Mouse (Mus musculus): ENCODE results near the gene Creg2. TPM values are rescaled to one million over a fixed set of nuclear protein-coding genes. Genes with fewer than 3 reads are reported as not detected.
"Not testable (repeated sequence)": the region's sequence is repeated elsewhere in the genome, so short reads cannot be mapped to it uniquely, and the experiment has no call there.

Gene Creg2
- polyA plus RNA-seq, 1 experiment from 2014 or later: not detected

- H3K9ac ChIP-seq: no peak overlapping the region
- H3K27me3 ChIP-seq (replicated peaks): 0 out of 2 replicates have a peak, but pooled peaks cover 4% of the 10 kb centered on the region
- WGBS: 21% methylated on average over 1 of the region's 1 CpGs
- no peaks in the 10 kb centered on the region for H3K9me3 ChIP-seq
- ATAC-seq (ENCODE audit: extremely low read depth, insufficient number of reproducible peaks, low FRiP score, low TSS enrichment): no peak
- H3K27ac ChIP-seq (replicated peaks): no peak overlapping the region
- no peak overlapping the region for H3K4me3 ChIP-seq
- H3K4me1 ChIP-seq: no peaks in the 10 kb centered on the region
- no peak overlapping the region for H3K4me2 ChIP-seq
- H3K36me3 ChIP-seq: no peaks in the 10 kb centered on the region
Measured at GRCm38 (mm10) chr1:39623729-39624128, 27.5 kb downstream of the Creg2 start.

- Histone ChIP-seq H3K27ac (replicated peaks) (no peak overlapping the region), H3K4me2 (no peak overlapping the region), H3K9ac (no peak overlapping the region), H3K4me1 (no peaks in the 10 kb centered on the region), H3K9me3 (no peaks in the 10 kb centered on the region), H3K27me3 (replicated peaks) (0 out of 2 replicates have a peak, but pooled peaks cover 4% of the 10 kb centered on the region), H3K4me3 (no peak overlapping the region), H3K36me3 (no peaks in the 10 kb centered on the region)
- 83% methylated on average over 5 of the region's 5 CpGs for WGBS
- ATAC-seq (ENCODE audit: extremely low read depth, insufficient number of reproducible peaks, low FRiP score, low TSS enrichment): no peak
Measured at GRCm38 (mm10) chr1:39623106-39623505, 28.2 kb downstream of the Creg2 start.

- no peak overlapping the region for H3K9ac ChIP-seq
- H3K4me3 ChIP-seq: no peak overlapping the region
- no peak overlapping the region for H3K27ac ChIP-seq (replicated peaks)
- WGBS: 51% methylated on average over 8 of the region's 8 CpGs
- no peaks in the 10 kb centered on the region for H3K36me3 ChIP-seq
- peaks cover 7% of the 10 kb centered on the region for H3K4me1 ChIP-seq
- no peak for ATAC-seq (ENCODE audit: extremely low read depth, insufficient number of reproducible peaks, low FRiP score, low TSS enrichment)
- H3K4me2 ChIP-seq: no peak overlapping the region
- no peaks in the 10 kb centered on the region for H3K27me3 ChIP-seq (replicated peaks)
- no peaks in the 10 kb centered on the region for H3K9me3 ChIP-seq
Measured at GRCm38 (mm10) chr1:39618524-39618923, 32.8 kb downstream of the Creg2 start.

- Histone ChIP-seq H3K4me3 (no peak overlapping the region), H3K4me2 (no peak overlapping the region), H3K9me3 (no peaks in the 10 kb centered on the region), H3K36me3 (no peaks in the 10 kb centered on the region), H3K9ac (no peak overlapping the region), H3K27me3 (replicated peaks) (no peaks in the 10 kb centered on the region), H3K4me1 (peaks cover 7% of the 10 kb centered on the region), H3K27ac (replicated peaks) (no peak overlapping the region)
- 65% methylated on average over 6 of the region's 6 CpGs for WGBS
- ATAC-seq (ENCODE audit: extremely low read depth, insufficient number of reproducible peaks, low FRiP score, low TSS enrichment): no peak
Measured at GRCm38 (mm10) chr1:39615526-39615925, 35.7 kb downstream of the Creg2 start.

- H3K9ac ChIP-seq: no peak overlapping the region
- H3K4me1 ChIP-seq: peaks cover 7% of the 10 kb centered on the region
- no peaks in the 10 kb centered on the region for H3K27me3 ChIP-seq (replicated peaks)
- WGBS: 12% methylated on average over 11 of the region's 11 CpGs
- no peak overlapping the region for H3K4me3 ChIP-seq
- no peaks in the 10 kb centered on the region for H3K36me3 ChIP-seq
- no peaks in the 10 kb centered on the region for H3K9me3 ChIP-seq
- H3K27ac ChIP-seq (replicated peaks): no peak overlapping the region
- no peak for ATAC-seq (ENCODE audit: extremely low read depth, insufficient number of reproducible peaks, low FRiP score, low TSS enrichment)
- peak overlapping the region; percentile 49 for H3K4me2 ChIP-seq
Measured at GRCm38 (mm10) chr1:39614462-39615279, 36.6 kb downstream of the Creg2 start.

- no peak for ATAC-seq (ENCODE audit: extremely low read depth, insufficient number of reproducible peaks, low FRiP score, low TSS enrichment)
- no peak overlapping the region for H3K27ac ChIP-seq (replicated peaks)
- 82% methylated on average over 3 of the region's 3 CpGs for WGBS
- no peaks in the 10 kb centered on the region for H3K36me3 ChIP-seq
- H3K4me2 ChIP-seq: no peak overlapping the region
- H3K9ac ChIP-seq: no peak overlapping the region
- no peaks in the 10 kb centered on the region for H3K9me3 ChIP-seq
- H3K4me3 ChIP-seq: no peak overlapping the region
- no peaks in the 10 kb centered on the region for H3K27me3 ChIP-seq (replicated peaks)
- peaks cover 21% of the 10 kb centered on the region for H3K4me1 ChIP-seq
Measured at GRCm38 (mm10) chr1:39613061-39613460, 38.2 kb downstream of the Creg2 start.

- H3K27ac ChIP-seq (replicated peaks): no peak overlapping the region
- WGBS: 73% methylated on average over 5 of the region's 5 CpGs
- H3K9ac ChIP-seq: no peak overlapping the region
Measured at GRCm38 (mm10) chr1:39612491-39612890, 38.8 kb downstream of the Creg2 start.

GRCm38 (mm10) chr1:39608534-39608933 lies 42.7 kb downstream of the Creg2 start:
- Histone ChIP-seq H3K27ac (replicated peaks) (no peak overlapping the region), H3K4me2 (no peak overlapping the region), H3K4me3 (no peak overlapping the region), H3K36me3 (no peaks in the 10 kb centered on the region), H3K27me3 (replicated peaks) (no peaks in the 10 kb centered on the region), H3K9me3 (no peaks in the 10 kb centered on the region), H3K9ac (no peak overlapping the region), H3K4me1 (peaks cover 35% of the 10 kb centered on the region)
- WGBS: 42% methylated on average over 8 of the region's 8 CpGs
- ATAC-seq (ENCODE audit: extremely low read depth, insufficient number of reproducible peaks, low FRiP score, low TSS enrichment): no peak

More at GRCm38 (mm10) chr1:39612491-39612890, 38.8 kb downstream of the Creg2 start:
- no peak for ATAC-seq (ENCODE audit: extremely low read depth, insufficient number of reproducible peaks, low FRiP score, low TSS enrichment)
- Histone ChIP-seq H3K4me3 (no peak overlapping the region), H3K36me3 (no peaks in the 10 kb centered on the region), H3K27me3 (replicated peaks) (no peaks in the 10 kb centered on the region), H3K4me1 (peaks cover 22% of the 10 kb centered on the region), H3K9me3 (no peaks in the 10 kb centered on the region), H3K4me2 (no peak overlapping the region)

GRCm38 (mm10) chr1:39602477-39602876 lies 48.8 kb downstream of the Creg2 start:
- Histone ChIP-seq H3K36me3 (no peaks in the 10 kb centered on the region), H3K9me3 (no peaks in the 10 kb centered on the region), H3K4me1 (peaks cover 28% of the 10 kb centered on the region), H3K9ac (no peak overlapping the region), H3K27ac (replicated peaks) (no peak overlapping the region), H3K27me3 (replicated peaks) (no peaks in the 10 kb centered on the region), H3K4me2 (no peak overlapping the region), H3K4me3 (no peak overlapping the region)
- 87% methylated on average over 3 of the region's 3 CpGs for WGBS
- ATAC-seq (ENCODE audit: extremely low read depth, insufficient number of reproducible peaks, low FRiP score, low TSS enrichment): no peak

GRCm38 (mm10) chr1:39598726-39599125 lies 52.5 kb downstream of the Creg2 start:
- WGBS: 57% methylated on average over 11 of the region's 11 CpGs
- no peak for ATAC-seq (ENCODE audit: extremely low read depth, insufficient number of reproducible peaks, low FRiP score, low TSS enrichment)

GRCm38 (mm10) chr1:39597135-39597534 lies 54.1 kb downstream of the Creg2 start:
- not testable (repeated sequence) for H3K4me3 ChIP-seq; H3K27me3 ChIP-seq (replicated peaks); ATAC-seq (ENCODE audit: extremely low read depth, insufficient number of reproducible peaks, low FRiP score, low TSS enrichment); H3K36me3 ChIP-seq; H3K9ac ChIP-seq; H3K4me2 ChIP-seq; H3K9me3 ChIP-seq; H3K4me1 ChIP-seq; H3K27ac ChIP-seq (replicated peaks)
- 89% methylated on average over 9 of the region's 9 CpGs for WGBS

More at GRCm38 (mm10) chr1:39598726-39599125, 52.5 kb downstream of the Creg2 start:
- Histone ChIP-seq H3K27ac (replicated peaks) (no peak overlapping the region), H3K9ac (no peak overlapping the region), H3K4me2 (no peak overlapping the region), H3K4me3 (no peak overlapping the region), H3K9me3 (no peaks in the 10 kb centered on the region), H3K27me3 (replicated peaks) (no peaks in the 10 kb centered on the region), H3K36me3 (no peaks in the 10 kb centered on the region), H3K4me1 (peaks cover 7% of the 10 kb centered on the region; the same call in 1 of the 2 replicates)

GRCm38 (mm10) chr1:39593836-39594235 lies 57.4 kb downstream of the Creg2 start:
- no peak overlapping the region for H3K27ac ChIP-seq (replicated peaks)
- no peak overlapping the region for H3K4me3 ChIP-seq
- H3K36me3 ChIP-seq: no peaks in the 10 kb centered on the region
- H3K4me2 ChIP-seq: no peak overlapping the region
- H3K4me1 ChIP-seq: peaks cover 3% of the 10 kb centered on the region; the same call in 1 of the 2 replicates
- no peak overlapping the region for H3K9ac ChIP-seq
- no peaks in the 10 kb centered on the region for H3K9me3 ChIP-seq
- 72% methylated on average over 10 of the region's 10 CpGs for WGBS
- H3K27me3 ChIP-seq (replicated peaks): no peaks in the 10 kb centered on the region
- no peak for ATAC-seq (ENCODE audit: extremely low read depth, insufficient number of reproducible peaks, low FRiP score, low TSS enrichment)

Data from heart, embryonic 13.5 days (tissue).